Mouse (Mus musculus): ENCODE measurements around the gene H6pd. TPM values are rescaled to one million over a fixed set of nuclear protein-coding genes. Genes with fewer than 3 reads are reported as not detected.
A peak's percentile ranks its signal among the peaks of the same experiment; 100 is the strongest.

H6pd gene
- total and polyA plus RNA-seq, 2 experiments from 2014 or later, result 3.2 to 12.6 TPM

GRCm38 (mm10) chr4:150030449-150031233 lies 21.8 kb upstream of the H6pd start:
- H3K4me2 ChIP-seq (ENCODE audit: low read depth, low read length, poor library complexity, severe bottlenecking), result peak overlapping the region; percentile 93
- TF ChIP-seq CTCF (IDR thresholded peaks at IDR 0.05), result no peak
- H3K9me3 ChIP-seq (ENCODE audit: low read length), result no peaks in the 10 kb centered on the region
- H3K36me3 ChIP-seq (ENCODE audit: insufficient read depth, low read length), result no peaks in the 10 kb centered on the region
- H3K4me3 ChIP-seq (ENCODE audit: low read depth, low read length), result peak overlapping the region; percentile 45
- H3K4me1 ChIP-seq (ENCODE audit: insufficient read depth, low read length), result peaks cover 13% of the 10 kb centered on the region
- under 1% methylated on average over 28 of the region's 28 CpGs for WGBS
- peak overlapping the region; percentile 48 for H3K9ac ChIP-seq (replicated peaks; ENCODE audit: low read length, poor library complexity, severe bottlenecking)
- ATAC-seq (ENCODE audit: low FRiP score), result no peak
- peak; percentile 54 for DNase-seq (ENCODE audit: low spot score)
- H3K27ac ChIP-seq (ENCODE audit: low read depth, low read length), result no peak overlapping the region
- peaks cover 69% of the 10 kb centered on the region for H3K27me3 ChIP-seq (ENCODE audit: insufficient read depth, low read length)

- WGBS, result 2% methylated on average over 11 of the region's 11 CpGs
- Histone ChIP-seq H3K36me3 (ENCODE audit: insufficient read depth, low read length) (no peaks in the 10 kb centered on the region), H3K9me3 (ENCODE audit: low read length) (no peaks in the 10 kb centered on the region), H3K27ac (ENCODE audit: low read depth, low read length) (no peak overlapping the region), H3K4me3 (ENCODE audit: low read depth, low read length) (peak overlapping the region; percentile 45), H3K4me2 (ENCODE audit: low read depth, low read length, poor library complexity, severe bottlenecking) (peak overlapping the region; percentile 93), H3K4me1 (ENCODE audit: insufficient read depth, low read length) (peaks cover 13% of the 10 kb centered on the region), H3K27me3 (ENCODE audit: insufficient read depth, low read length) (peaks cover 69% of the 10 kb centered on the region), H3K9ac (replicated peaks; ENCODE audit: low read length, poor library complexity, severe bottlenecking) (peak overlapping the region; percentile 48; the same call in 1 of the 2 replicates)
- ATAC-seq (ENCODE audit: low FRiP score), result no peak
- DNase-seq (ENCODE audit: low spot score), result no peak
- no peak for TF ChIP-seq CTCF (IDR thresholded peaks at IDR 0.05)
Measured at GRCm38 (mm10) chr4:150029885-150030284, 21.1 kb upstream of the H6pd start.

- Histone ChIP-seq H3K9ac (replicated peaks; ENCODE audit: low read length, poor library complexity, severe bottlenecking) (no peak overlapping the region), H3K36me3 (ENCODE audit: insufficient read depth, low read length) (no peaks in the 10 kb centered on the region), H3K4me1 (ENCODE audit: insufficient read depth, low read length) (no peaks in the 10 kb centered on the region), H3K27ac (ENCODE audit: low read depth, low read length) (no peak overlapping the region), H3K27me3 (ENCODE audit: insufficient read depth, low read length) (peaks cover 12% of the 10 kb centered on the region), H3K9me3 (ENCODE audit: low read length) (no peaks in the 10 kb centered on the region), H3K4me3 (ENCODE audit: low read depth, low read length) (no peak overlapping the region), H3K4me2 (ENCODE audit: low read depth, low read length, poor library complexity, severe bottlenecking) (no peak overlapping the region)
- TF ChIP-seq CTCF (IDR thresholded peaks at IDR 0.05), result no peak
- no peak for DNase-seq (ENCODE audit: low spot score)
- ATAC-seq (ENCODE audit: low FRiP score), result no peak
- WGBS, result 82% methylated on average over 7 of the region's 7 CpGs
Measured at GRCm38 (mm10) chr4:150023518-150023917, 14.7 kb upstream of the H6pd start.

GRCm38 (mm10) chr4:150019741-150020380 lies 11.0 kb upstream of the H6pd start:
- ATAC-seq (ENCODE audit: low FRiP score), result no peak
- TF ChIP-seq CTCF (IDR thresholded peaks at IDR 0.05), result no peak
- H3K4me1 ChIP-seq (ENCODE audit: insufficient read depth, low read length), result no peaks in the 10 kb centered on the region

GRCm38 (mm10) chr4:150015436-150015835 lies 6.6 kb upstream of the H6pd start:
- ATAC-seq (ENCODE audit: low FRiP score) (no peak), DNase-seq (ENCODE audit: low spot score) (no peak)
- no peak for TF ChIP-seq CTCF (IDR thresholded peaks at IDR 0.05)
- H3K9me3 ChIP-seq (ENCODE audit: low read length), result no peaks in the 10 kb centered on the region
- H3K27me3 ChIP-seq (ENCODE audit: insufficient read depth, low read length), result no peaks in the 10 kb centered on the region
- 75% methylated on average over 7 of the region's 7 CpGs for WGBS
- H3K9ac ChIP-seq (replicated peaks; ENCODE audit: low read length, poor library complexity, severe bottlenecking), result no peak overlapping the region
- H3K4me1 ChIP-seq (ENCODE audit: insufficient read depth, low read length), result no peaks in the 10 kb centered on the region
- no peak overlapping the region for H3K4me2 ChIP-seq (ENCODE audit: low read depth, low read length, poor library complexity, severe bottlenecking)
- no peak overlapping the region for H3K27ac ChIP-seq (ENCODE audit: low read depth, low read length)
- no peak overlapping the region for H3K4me3 ChIP-seq (ENCODE audit: low read depth, low read length)
- no peaks in the 10 kb centered on the region for H3K36me3 ChIP-seq (ENCODE audit: insufficient read depth, low read length)

More at GRCm38 (mm10) chr4:150019741-150020380, 11.0 kb upstream of the H6pd start:
- Histone ChIP-seq H3K27ac (ENCODE audit: low read depth, low read length) (no peak overlapping the region), H3K4me2 (ENCODE audit: low read depth, low read length, poor library complexity, severe bottlenecking) (no peak overlapping the region), H3K27me3 (ENCODE audit: insufficient read depth, low read length) (no peaks in the 10 kb centered on the region), H3K36me3 (ENCODE audit: insufficient read depth, low read length) (no peaks in the 10 kb centered on the region), H3K9me3 (ENCODE audit: low read length) (no peaks in the 10 kb centered on the region), H3K9ac (replicated peaks; ENCODE audit: low read length, poor library complexity, severe bottlenecking) (no peak overlapping the region), H3K4me3 (ENCODE audit: low read depth, low read length) (no peak overlapping the region)
- no peak for DNase-seq (ENCODE audit: low spot score)
- WGBS, result 81% methylated on average over 15 of the region's 15 CpGs
